Mouse (Mus musculus): ENCODE data around the gene Chd1l. TPM values are rescaled to one million over a fixed set of nuclear protein-coding genes. Genes with fewer than 3 reads are reported as not detected.
A peak's percentile ranks its signal among the peaks of the same experiment; 100 is the strongest.

Chd1l gene
- polyA plus RNA-seq (2015; fragmentation: Nextera tagmentation; extraction: Ambion mirVana), result 4.9 and 5.7 TPM in 2 replicates

DNA sequence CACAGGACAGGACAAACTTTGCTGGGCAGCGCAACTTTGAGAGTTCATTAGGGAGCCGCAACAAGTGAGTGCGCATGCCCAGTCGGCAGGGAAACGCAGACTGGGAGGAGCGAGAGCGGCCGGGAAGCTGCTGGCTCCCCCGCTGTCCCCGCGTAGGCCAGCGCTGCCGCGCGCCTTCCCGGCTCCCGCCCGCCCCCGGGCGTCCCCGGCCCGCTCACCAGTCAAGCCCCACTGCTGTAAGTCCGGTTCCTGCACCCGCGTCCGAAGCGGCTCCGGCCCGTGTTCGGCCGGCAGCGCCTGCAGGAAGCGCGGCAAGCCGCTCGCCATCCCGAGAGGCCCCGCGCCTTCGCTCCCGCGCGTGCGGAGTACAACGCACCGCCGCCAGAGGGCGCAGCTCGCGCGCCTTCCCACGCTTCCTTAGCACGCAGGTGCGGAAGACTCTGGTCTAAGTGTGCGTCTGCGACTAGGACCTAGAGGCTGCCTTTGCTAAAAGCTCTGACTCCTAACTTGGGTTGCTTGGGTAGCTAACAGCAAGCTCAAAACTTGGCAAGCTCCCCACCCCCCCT, at the start of gene Chd1l:
Chd1l (minus strand) TSS at position 359 of the 566 bp plus-strand sequence.
- Histone ChIP-seq H3K36me3 (replicated peaks) (no peaks in the 10 kb centered on the region), H3K27ac (peak within 1 kb of the TSS; percentile 88), H3K9me3 (no peaks in the 10 kb centered on the region), H3K4me3 (peak within 1 kb of the TSS; percentile 69), H3K4me2 (peak within 1 kb of the TSS; percentile 58), H3K9ac (peak within 1 kb of the TSS; percentile 74), H3K4me1 (peaks cover 9% of the 10 kb centered on the region), H3K27me3 (replicated peaks) (0 out of 2 replicates have a peak, but pooled peaks cover 3% of the 10 kb centered on the region)
- WGBS, result 1% methylated on average over 52 of the region's 56 CpGs
- ATAC-seq (replicated peaks), result peak; percentile 97

DNA sequence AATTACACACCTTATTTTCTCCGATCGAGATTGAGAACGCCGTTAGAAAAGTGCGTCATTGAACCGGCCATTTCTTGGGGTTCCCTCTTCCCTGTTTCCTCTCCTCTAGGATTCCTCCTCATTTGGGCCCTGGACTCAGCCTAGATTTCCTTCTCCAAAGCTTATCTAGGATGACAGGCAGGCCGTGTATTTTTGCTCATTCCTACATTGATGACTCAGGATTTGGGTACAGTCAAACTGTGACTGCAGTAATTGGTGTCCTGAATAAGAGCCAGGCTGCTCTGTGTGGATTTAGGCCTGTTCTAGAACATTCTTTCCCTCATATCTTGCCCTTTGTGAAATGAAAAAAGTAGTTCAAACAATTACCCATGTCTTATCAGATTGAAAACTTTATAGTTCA, 49.7 kb upstream of the Chd1l start:
- Histone ChIP-seq H3K9ac (no peak overlapping the region), H3K4me1 (peaks cover 16% of the 10 kb centered on the region), H3K27me3 (replicated peaks) (no peaks in the 10 kb centered on the region), H3K4me2 (peak overlapping the region; percentile 88; the same call in 1 of the 2 replicates), H3K36me3 (replicated peaks) (peaks cover 15% of the 10 kb centered on the region), H3K9me3 (no peaks in the 10 kb centered on the region), H3K27ac (no peak overlapping the region), H3K4me3 (peak overlapping the region; percentile 99; the same call in 1 of the 2 replicates)
- no peak for ATAC-seq (replicated peaks)
- 86% methylated on average over 7 of the region's 7 CpGs for WGBS

DNA sequence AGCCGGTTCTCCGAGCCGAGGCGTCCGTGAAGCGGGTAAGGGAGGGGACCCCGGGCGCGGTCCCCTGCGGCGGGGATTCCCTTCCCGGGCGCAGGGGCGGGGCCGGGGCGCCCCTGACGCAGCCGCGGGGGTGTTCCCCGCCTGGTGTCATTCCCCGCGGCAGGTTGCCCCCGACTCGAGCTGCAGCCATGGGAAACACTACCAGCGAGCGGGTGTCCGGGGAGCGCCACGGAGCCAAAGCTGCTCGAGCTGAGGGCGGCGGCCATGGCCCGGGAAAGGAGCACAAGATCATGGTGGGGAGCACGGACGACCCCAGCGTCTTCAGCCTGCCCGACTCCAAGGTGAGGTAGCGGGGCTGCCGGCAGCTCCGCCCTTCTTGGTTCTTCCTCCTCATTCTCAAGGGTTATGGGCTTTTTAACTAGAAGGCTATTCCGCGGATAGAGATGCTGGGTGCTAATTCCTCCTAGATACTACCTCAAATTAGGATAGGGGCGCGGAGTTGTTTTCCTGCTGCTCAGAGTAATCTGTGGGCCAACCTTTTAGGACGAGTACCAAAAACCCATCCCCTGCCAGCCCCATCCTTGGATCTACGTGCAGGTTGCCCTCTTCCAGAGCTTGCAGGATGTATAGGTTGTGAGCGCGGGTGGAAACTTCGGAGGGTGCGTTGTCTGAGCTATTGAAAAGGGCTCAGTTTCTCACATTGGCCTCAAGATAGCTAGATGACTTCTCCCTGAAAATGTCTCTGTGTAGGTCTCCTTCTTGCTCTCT, 48.6 kb upstream of the Chd1l start:
- H3K27me3 ChIP-seq (replicated peaks), result no peaks in the 10 kb centered on the region
- peaks cover 16% of the 10 kb centered on the region for H3K4me1 ChIP-seq
- H3K4me3 ChIP-seq, result peak overlapping the region; percentile 99
- H3K27ac ChIP-seq, result peak overlapping the region; percentile 82
- no peaks in the 10 kb centered on the region for H3K9me3 ChIP-seq
- peak overlapping the region; percentile 77 for H3K9ac ChIP-seq
- peaks cover 4% of the 10 kb centered on the region; the same call in 1 of the 2 replicates for H3K36me3 ChIP-seq (replicated peaks)
- under 1% methylated on average over 50 of the region's 50 CpGs for WGBS
- H3K4me2 ChIP-seq, result peak overlapping the region; percentile 88
- ATAC-seq (replicated peaks), result peak; percentile 80

DNA sequence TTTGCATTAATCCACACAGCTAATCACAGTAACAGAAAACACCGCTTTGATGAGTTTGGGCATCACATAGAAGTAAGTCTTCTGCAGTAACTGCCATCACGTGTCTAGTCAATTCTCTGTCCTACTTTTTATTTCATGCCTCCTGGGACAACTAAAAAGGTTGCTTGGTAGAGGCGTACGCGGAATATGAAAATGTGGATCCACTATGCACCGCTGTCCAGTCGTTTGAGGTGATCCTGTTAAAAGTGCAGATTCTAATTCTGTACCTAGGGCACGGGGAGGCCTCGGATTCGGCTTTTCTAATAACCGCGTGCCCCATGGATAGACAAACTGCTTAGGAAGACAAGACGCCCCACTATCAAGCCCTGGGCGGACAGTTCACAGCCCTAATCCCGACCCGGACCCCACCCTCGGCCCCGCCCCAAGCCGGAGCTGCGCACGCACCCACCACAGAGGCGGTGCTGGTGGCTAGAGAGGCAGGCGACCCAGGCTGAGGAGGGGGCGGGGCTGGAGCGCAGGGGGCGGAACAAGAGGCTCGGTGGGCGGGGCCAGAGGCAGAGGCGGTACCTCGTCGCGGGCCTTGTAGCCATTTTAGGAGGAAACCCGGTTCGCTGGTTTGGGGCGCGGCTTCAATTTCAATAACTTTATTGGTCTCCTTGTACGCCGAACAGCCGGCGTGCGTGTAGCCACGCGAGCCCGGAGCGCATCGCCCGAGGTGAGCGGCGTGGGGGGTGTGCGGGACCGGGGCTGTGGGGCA, 47.8 kb upstream of the Chd1l start, which contains the start of gene Prkab2:
Prkab2 (plus strand) TSS at position 539 of the 757 bp plus-strand sequence.
- Histone ChIP-seq H3K9ac (peak within 1 kb of the TSS; percentile 77), H3K27me3 (replicated peaks) (no peaks in the 10 kb centered on the region), H3K36me3 (replicated peaks) (no peaks in the 10 kb centered on the region; the same call in 1 of the 2 replicates), H3K4me2 (peak within 1 kb of the TSS; percentile 88), H3K9me3 (no peaks in the 10 kb centered on the region), H3K4me3 (peak within 1 kb of the TSS; percentile 99), H3K4me1 (peaks cover 16% of the 10 kb centered on the region), H3K27ac (peak within 1 kb of the TSS; percentile 82)
- ATAC-seq (replicated peaks), result peak; percentile 97
- 1% methylated on average over 51 of the region's 51 CpGs for WGBS

DNA sequence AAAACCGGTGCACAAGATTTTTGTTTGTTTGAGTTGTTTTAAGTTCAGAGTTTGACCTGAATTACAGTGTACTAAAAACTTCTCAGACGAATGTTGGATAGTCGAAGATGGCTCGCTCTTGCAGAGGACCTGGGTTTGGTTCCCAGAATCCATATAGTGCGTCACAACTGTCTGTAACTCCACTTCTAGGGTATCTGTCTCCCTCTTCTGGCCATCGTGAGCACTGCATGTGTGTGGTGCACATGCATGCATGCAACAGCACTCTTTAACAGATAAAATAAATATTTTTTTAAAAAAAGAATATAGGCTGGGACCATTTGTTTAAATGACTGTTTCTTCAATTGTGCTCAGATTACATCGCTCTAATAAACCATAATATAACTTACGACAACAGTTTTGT, 44.9 kb upstream of the Chd1l start:
- Histone ChIP-seq H3K4me1 (peaks cover 16% of the 10 kb centered on the region), H3K9ac (no peak overlapping the region), H3K27me3 (replicated peaks) (no peaks in the 10 kb centered on the region), H3K4me2 (no peak overlapping the region), H3K9me3 (no peaks in the 10 kb centered on the region), H3K36me3 (replicated peaks) (no peaks in the 10 kb centered on the region), H3K4me3 (no peak overlapping the region), H3K27ac (no peak overlapping the region)
- 82% methylated on average over 8 of the region's 8 CpGs for WGBS
- no peak for ATAC-seq (replicated peaks)

DNA sequence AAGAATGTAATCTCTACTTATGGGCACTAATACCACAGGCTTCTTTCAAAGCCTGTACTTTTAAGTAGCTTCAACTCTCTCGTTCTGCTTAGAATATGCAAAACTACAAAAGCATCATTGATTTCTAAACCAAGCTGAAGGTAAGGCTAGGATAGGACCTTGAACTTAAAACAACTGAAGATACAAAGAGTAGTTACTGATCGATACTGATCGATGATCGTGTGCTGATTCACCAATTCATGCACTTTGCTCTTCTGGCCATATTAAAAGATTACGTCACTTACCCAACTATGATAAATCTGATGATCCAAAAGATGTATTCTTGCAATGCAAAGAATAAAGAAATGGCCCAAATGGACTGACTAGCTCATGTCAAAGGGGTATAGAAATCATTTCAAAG, 43.8 kb upstream of the Chd1l start:
- no peaks in the 10 kb centered on the region for H3K36me3 ChIP-seq (replicated peaks)
- H3K27ac ChIP-seq, result no peak overlapping the region
- H3K4me3 ChIP-seq, result no peak overlapping the region
- no peak for ATAC-seq (replicated peaks)
- H3K27me3 ChIP-seq (replicated peaks), result no peaks in the 10 kb centered on the region
- H3K4me1 ChIP-seq, result peaks cover 5% of the 10 kb centered on the region; the same call in 1 of the 2 replicates
- no peak overlapping the region for H3K9ac ChIP-seq
- no peaks in the 10 kb centered on the region for H3K9me3 ChIP-seq
- 93% methylated on average over 5 of the region's 5 CpGs for WGBS
- no peak overlapping the region for H3K4me2 ChIP-seq

DNA sequence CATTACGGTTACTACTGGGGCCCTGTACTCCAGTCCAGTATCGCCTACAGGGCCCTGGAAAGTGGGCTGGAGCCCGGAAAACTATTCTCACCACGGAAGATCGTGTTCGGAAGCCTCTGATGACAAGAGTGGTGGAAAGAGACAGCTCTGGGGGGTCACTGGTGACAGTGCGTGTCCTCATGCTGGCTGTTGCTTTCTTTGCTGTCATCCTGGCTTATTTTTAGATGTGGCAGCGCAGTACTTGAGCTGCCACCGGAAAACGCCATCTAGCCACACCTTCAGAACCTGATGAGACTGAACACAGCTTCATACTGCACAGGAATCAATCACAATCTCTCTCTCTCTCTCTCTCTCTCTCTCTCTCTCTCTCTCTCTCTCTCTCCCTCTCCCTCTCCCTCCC, 41.6 kb upstream of the Chd1l start:
- Histone ChIP-seq H3K4me1 (no peaks in the 10 kb centered on the region), H3K9ac (no peak overlapping the region), H3K27ac (no peak overlapping the region), H3K36me3 (replicated peaks) (no peaks in the 10 kb centered on the region), H3K9me3 (no peaks in the 10 kb centered on the region), H3K27me3 (replicated peaks) (no peaks in the 10 kb centered on the region), H3K4me2 (no peak overlapping the region), H3K4me3 (no peak overlapping the region)
- WGBS, result 84% methylated on average over 10 of the region's 10 CpGs
- ATAC-seq (replicated peaks), result no peak

DNA sequence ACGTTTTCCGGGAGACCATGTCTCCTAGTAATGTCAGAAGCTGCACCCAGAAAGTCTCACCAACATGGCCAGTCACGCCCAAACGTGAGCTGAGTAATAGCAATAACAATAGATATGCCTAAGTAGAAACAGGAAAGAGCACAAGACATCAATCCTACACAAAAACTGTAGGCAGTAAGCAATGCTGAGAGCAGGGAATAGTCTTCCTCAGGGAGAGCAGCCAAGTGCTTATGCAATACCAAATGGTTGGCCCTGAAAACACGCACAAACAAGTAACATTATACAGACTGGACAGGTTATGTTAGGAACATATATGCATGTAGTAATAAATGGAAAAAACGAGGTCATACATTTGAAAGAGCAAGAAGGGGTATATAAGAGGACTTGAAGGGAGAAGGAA, 39.5 kb upstream of the Chd1l start:
- 82% methylated on average over 6 of the region's 6 CpGs for WGBS
- Histone ChIP-seq H3K9me3 (no peaks in the 10 kb centered on the region), H3K4me1 (no peaks in the 10 kb centered on the region), H3K36me3 (replicated peaks) (no peaks in the 10 kb centered on the region), H3K9ac (no peak overlapping the region), H3K27me3 (replicated peaks) (no peaks in the 10 kb centered on the region), H3K4me2 (no peak overlapping the region), H3K27ac (no peak overlapping the region), H3K4me3 (no peak overlapping the region)
- no peak for ATAC-seq (replicated peaks)

DNA sequence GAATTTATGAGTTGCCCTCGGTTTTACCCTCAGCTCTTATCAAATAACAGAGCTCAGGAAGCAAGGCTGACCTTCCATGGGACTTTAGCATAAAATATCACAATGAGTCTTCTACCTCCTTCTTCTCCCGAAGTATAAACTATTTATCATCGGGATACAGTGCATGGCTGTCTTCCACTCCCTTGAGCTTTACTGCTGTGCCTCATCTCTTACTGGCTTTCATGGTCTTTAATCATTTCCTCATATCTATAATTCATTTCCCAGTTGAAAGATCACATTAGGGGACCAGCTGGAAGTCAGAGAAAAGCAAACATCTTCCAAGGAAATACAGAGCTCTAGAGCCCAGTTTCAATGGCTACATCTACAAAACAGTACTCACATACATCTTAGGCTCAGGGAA, 39.0 kb upstream of the Chd1l start:
- H3K9ac ChIP-seq, result no peak overlapping the region
- ATAC-seq (replicated peaks), result no peak
- no peak overlapping the region for H3K4me2 ChIP-seq
- H3K4me3 ChIP-seq, result no peak overlapping the region
- H3K36me3 ChIP-seq (replicated peaks), result no peaks in the 10 kb centered on the region
- whole genome bisulfite sequencing, result 82% methylated on average over 3 of the region's 3 CpGs
- H3K9me3 ChIP-seq, result no peaks in the 10 kb centered on the region
- no peaks in the 10 kb centered on the region for H3K27me3 ChIP-seq (replicated peaks)
- no peak overlapping the region for H3K27ac ChIP-seq
- H3K4me1 ChIP-seq, result no peaks in the 10 kb centered on the region

DNA sequence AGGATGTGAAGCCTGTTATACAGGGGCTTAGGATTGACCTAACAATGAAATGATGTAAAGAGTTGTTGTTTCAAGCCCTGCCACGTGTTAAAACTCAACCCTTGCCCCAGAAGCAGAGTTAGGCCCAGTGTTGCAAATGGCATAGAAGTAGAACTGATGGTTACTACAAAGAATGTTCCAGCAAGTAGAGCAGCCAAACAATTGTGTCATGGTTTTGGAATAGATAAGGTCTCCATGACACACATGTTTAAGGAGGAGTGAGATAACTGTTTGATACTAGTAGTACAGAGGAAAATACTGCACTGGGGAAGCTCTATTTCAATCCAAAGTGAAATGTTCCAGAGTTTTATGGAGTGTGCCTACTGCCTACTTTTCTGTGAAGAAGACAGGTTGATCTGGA, 38.5 kb upstream of the Chd1l start:
- 36% methylated on average over 1 of the region's 1 CpGs for WGBS
- no peaks in the 10 kb centered on the region for H3K36me3 ChIP-seq (replicated peaks)
- H3K9ac ChIP-seq, result no peak overlapping the region
- no peak overlapping the region for H3K27ac ChIP-seq
- H3K4me1 ChIP-seq, result no peaks in the 10 kb centered on the region
- H3K4me2 ChIP-seq, result no peak overlapping the region
- H3K27me3 ChIP-seq (replicated peaks), result no peaks in the 10 kb centered on the region
- no peak for ATAC-seq (replicated peaks)
- H3K9me3 ChIP-seq, result no peaks in the 10 kb centered on the region
- H3K4me3 ChIP-seq, result no peak overlapping the region

DNA sequence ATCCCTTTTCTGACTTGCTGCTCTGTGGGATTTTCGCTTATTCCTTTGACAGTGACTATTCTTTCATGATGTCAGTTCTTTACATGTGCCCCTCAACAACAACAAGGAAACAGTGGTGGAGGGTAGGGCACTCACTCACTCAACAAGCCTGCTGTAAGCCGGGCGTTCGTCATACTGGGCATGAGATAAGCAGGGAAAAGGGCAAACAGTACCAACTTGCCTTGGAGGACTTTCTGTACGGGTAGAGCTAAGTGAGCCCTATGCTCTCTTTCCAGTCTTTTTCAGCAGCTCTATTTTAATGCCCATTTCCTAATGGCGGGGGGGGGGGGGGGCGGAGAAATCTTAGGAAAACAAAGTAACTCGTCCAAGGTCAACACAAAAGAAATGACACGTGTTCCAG, 32.0 kb upstream of the Chd1l start:
- WGBS, result 86% methylated on average over 9 of the region's 9 CpGs
- Histone ChIP-seq H3K4me3 (no peak overlapping the region), H3K36me3 (replicated peaks) (no peaks in the 10 kb centered on the region), H3K9me3 (no peaks in the 10 kb centered on the region), H3K4me1 (no peaks in the 10 kb centered on the region), H3K27ac (no peak overlapping the region), H3K27me3 (replicated peaks) (no peaks in the 10 kb centered on the region), H3K9ac (no peak overlapping the region), H3K4me2 (no peak overlapping the region)
- no peak for ATAC-seq (replicated peaks)

DNA sequence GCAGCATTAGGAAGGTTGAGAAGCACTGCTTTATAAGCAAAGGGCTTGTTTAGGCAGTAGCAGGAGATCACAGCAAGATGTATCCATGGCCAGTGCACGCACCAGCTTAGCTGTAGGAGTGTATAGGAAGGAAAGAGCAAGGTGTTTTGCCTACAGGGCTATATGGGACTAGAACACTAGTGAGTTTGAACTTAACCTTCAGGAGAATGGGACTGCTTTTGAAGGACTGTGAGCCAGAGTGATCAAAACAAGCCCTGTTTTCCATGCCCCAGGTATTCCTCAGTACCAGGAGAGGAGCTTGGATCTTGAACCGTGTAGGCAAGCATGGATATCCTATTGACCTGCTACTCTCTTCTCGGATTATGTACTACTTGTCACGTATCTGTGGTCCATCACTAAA, 31.4 kb upstream of the Chd1l start:
- H3K4me2 ChIP-seq, result no peak overlapping the region
- no peaks in the 10 kb centered on the region for H3K36me3 ChIP-seq (replicated peaks)
- no peaks in the 10 kb centered on the region for H3K9me3 ChIP-seq
- WGBS, result 89% methylated on average over 4 of the region's 4 CpGs
- ATAC-seq (replicated peaks), result no peak
- H3K27me3 ChIP-seq (replicated peaks), result no peaks in the 10 kb centered on the region
- H3K4me1 ChIP-seq, result no peaks in the 10 kb centered on the region
- no peak overlapping the region for H3K9ac ChIP-seq
- H3K4me3 ChIP-seq, result no peak overlapping the region
- no peak overlapping the region for H3K27ac ChIP-seq

All from midbrain, embryonic 15.5 days (tissue).